Mouse (Mus musculus): ENCODE measurements at regions not wholly inside any gene's neighbourhood (a gene's known extent, or its start where the extent isn't known, plus 50 kb on each side); places are given as distances from the start of the nearest gene placed in this dataset.

GRCm38 (mm10) chr13:83872143-83872819 lies 349.8 kb upstream of the Tmem161b start:
- DNase-seq (ENCODE audit: low read depth in 1 of 2, low spot score in 2 of 2) = no peak
- H3K27me3 ChIP-seq (ENCODE audit: control insufficient read depth, insufficient read depth, low read length) = no peaks in the 10 kb centered on the region
- H3K4me3 ChIP-seq (ENCODE audit: extremely low read depth, insufficient read depth, insufficient read length) = no peak overlapping the region
- no peaks in the 10 kb centered on the region for H3K36me3 ChIP-seq (ENCODE audit: control insufficient read depth, insufficient read depth, low read length)
- 85% methylated on average over 3 of the region's 3 CpGs for WGBS
- TF ChIP-seq CTCF (IDR thresholded peaks at IDR 0.05; ENCODE audit: extremely low read depth, insufficient read depth, insufficient read length, insufficient replicate concordance) = no peak
- TF ChIP-seq POLR2A (IDR thresholded peaks at IDR 0.05; ENCODE audit: low read depth, low read length) = no peak
- no peaks in the 10 kb centered on the region for H3K4me1 ChIP-seq (ENCODE audit: control insufficient read depth, insufficient read depth, insufficient read length)
- H3K27ac ChIP-seq (ENCODE audit: insufficient read depth, low read length) = no peak overlapping the region

- H3K27me3 ChIP-seq (ENCODE audit: control insufficient read depth, insufficient read depth, low read length) = no peaks in the 10 kb centered on the region
- H3K4me3 ChIP-seq (ENCODE audit: extremely low read depth, insufficient read depth, insufficient read length) = no peak overlapping the region
- TF ChIP-seq POLR2A (IDR thresholded peaks at IDR 0.05; ENCODE audit: low read depth, low read length) = no peak
- no peak for TF ChIP-seq CTCF (IDR thresholded peaks at IDR 0.05; ENCODE audit: extremely low read depth, insufficient read depth, insufficient read length, insufficient replicate concordance)
- no peaks in the 10 kb centered on the region for H3K36me3 ChIP-seq (ENCODE audit: control insufficient read depth, insufficient read depth, low read length)
- DNase-seq (ENCODE audit: low read depth in 1 of 2, low spot score in 2 of 2) = no peak
- H3K27ac ChIP-seq (ENCODE audit: insufficient read depth, low read length) = no peak overlapping the region
- no peaks in the 10 kb centered on the region for H3K4me1 ChIP-seq (ENCODE audit: control insufficient read depth, insufficient read depth, insufficient read length)
- 78% methylated on average over 5 of the region's 5 CpGs for WGBS
These were observed 349.2 kb upstream of the Tmem161b start for GRCm38 (mm10) chr13:83872887-83873286.

GRCm38 (mm10) chr13:83879561-83879960 lies 342.5 kb upstream of the Tmem161b start:
- Histone ChIP-seq H3K4me1 (ENCODE audit: control insufficient read depth, insufficient read depth, insufficient read length) (no peaks in the 10 kb centered on the region), H3K27ac (ENCODE audit: insufficient read depth, low read length) (no peak overlapping the region), H3K36me3 (ENCODE audit: control insufficient read depth, insufficient read depth, low read length) (no peaks in the 10 kb centered on the region), H3K27me3 (ENCODE audit: control insufficient read depth, insufficient read depth, low read length) (no peaks in the 10 kb centered on the region), H3K4me3 (ENCODE audit: extremely low read depth, insufficient read depth, insufficient read length) (no peak overlapping the region)
- DNase-seq (ENCODE audit: low read depth in 1 of 2, low spot score in 2 of 2) = no peak
- TF ChIP-seq CTCF (IDR thresholded peaks at IDR 0.05; ENCODE audit: extremely low read depth, insufficient read depth, insufficient read length, insufficient replicate concordance) = no peak
- TF ChIP-seq POLR2A (IDR thresholded peaks at IDR 0.05; ENCODE audit: low read depth, low read length) = no peak
- 83% methylated on average over 2 of the region's 2 CpGs for WGBS

- TF ChIP-seq CTCF (IDR thresholded peaks at IDR 0.05; ENCODE audit: extremely low read depth, insufficient read depth, insufficient read length, insufficient replicate concordance) = no peak
- TF ChIP-seq POLR2A (IDR thresholded peaks at IDR 0.05; ENCODE audit: low read depth, low read length) = no peak
- no peaks in the 10 kb centered on the region for H3K4me1 ChIP-seq (ENCODE audit: control insufficient read depth, insufficient read depth, insufficient read length)
- DNase-seq (ENCODE audit: low read depth in 1 of 2, low spot score in 2 of 2) = no peak
- no peak overlapping the region for H3K4me3 ChIP-seq (ENCODE audit: extremely low read depth, insufficient read depth, insufficient read length)
- no peak overlapping the region for H3K27ac ChIP-seq (ENCODE audit: insufficient read depth, low read length)
- 95% methylated on average over 2 of the region's 2 CpGs for WGBS
- H3K27me3 ChIP-seq (ENCODE audit: control insufficient read depth, insufficient read depth, low read length) = no peaks in the 10 kb centered on the region
- no peaks in the 10 kb centered on the region for H3K36me3 ChIP-seq (ENCODE audit: control insufficient read depth, insufficient read depth, low read length)
These were observed 341.8 kb upstream of the Tmem161b start for GRCm38 (mm10) chr13:83880305-83880704.

- 93% methylated on average over 2 of the region's 2 CpGs for WGBS
- no peaks in the 10 kb centered on the region for H3K4me1 ChIP-seq (ENCODE audit: control insufficient read depth, insufficient read depth, insufficient read length)
- TF ChIP-seq CTCF (IDR thresholded peaks at IDR 0.05; ENCODE audit: extremely low read depth, insufficient read depth, insufficient read length, insufficient replicate concordance) (no peak), POLR2A (IDR thresholded peaks at IDR 0.05; ENCODE audit: low read depth, low read length) (no peak)
These were observed 341.3 kb upstream of the Tmem161b start for GRCm38 (mm10) chr13:83880772-83881171.

GRCm38 (mm10) chr13:83882839-83883238 lies 339.3 kb upstream of the Tmem161b start:
- Histone ChIP-seq H3K27me3 (ENCODE audit: control insufficient read depth, insufficient read depth, low read length) (no peaks in the 10 kb centered on the region), H3K36me3 (ENCODE audit: control insufficient read depth, insufficient read depth, low read length) (no peaks in the 10 kb centered on the region), H3K4me3 (ENCODE audit: extremely low read depth, insufficient read depth, insufficient read length) (no peak overlapping the region), H3K4me1 (ENCODE audit: control insufficient read depth, insufficient read depth, insufficient read length) (no peaks in the 10 kb centered on the region), H3K27ac (ENCODE audit: insufficient read depth, low read length) (no peak overlapping the region)
- 87% methylated on average over 1 of the region's 1 CpGs for WGBS
- TF ChIP-seq CTCF (IDR thresholded peaks at IDR 0.05; ENCODE audit: extremely low read depth, insufficient read depth, insufficient read length, insufficient replicate concordance) (no peak), POLR2A (IDR thresholded peaks at IDR 0.05; ENCODE audit: low read depth, low read length) (no peak)
- DNase-seq (ENCODE audit: low read depth in 1 of 2, low spot score in 2 of 2) = no peak

More at GRCm38 (mm10) chr13:83880772-83881171, 341.3 kb upstream of the Tmem161b start:
- DNase-seq (ENCODE audit: low read depth in 1 of 2, low spot score in 2 of 2) = no peak
- Histone ChIP-seq H3K4me3 (ENCODE audit: extremely low read depth, insufficient read depth, insufficient read length) (no peak overlapping the region), H3K27me3 (ENCODE audit: control insufficient read depth, insufficient read depth, low read length) (no peaks in the 10 kb centered on the region), H3K27ac (ENCODE audit: insufficient read depth, low read length) (no peak overlapping the region), H3K36me3 (ENCODE audit: control insufficient read depth, insufficient read depth, low read length) (no peaks in the 10 kb centered on the region)

- no peak for TF ChIP-seq CTCF (IDR thresholded peaks at IDR 0.05; ENCODE audit: extremely low read depth, insufficient read depth, insufficient read length, insufficient replicate concordance)
- no peak for TF ChIP-seq POLR2A (IDR thresholded peaks at IDR 0.05; ENCODE audit: low read depth, low read length)
- H3K36me3 ChIP-seq (ENCODE audit: control insufficient read depth, insufficient read depth, low read length) = no peaks in the 10 kb centered on the region
- no peaks in the 10 kb centered on the region for H3K4me1 ChIP-seq (ENCODE audit: control insufficient read depth, insufficient read depth, insufficient read length)
- no peak overlapping the region for H3K27ac ChIP-seq (ENCODE audit: insufficient read depth, low read length)
- DNase-seq (ENCODE audit: low read depth in 1 of 2, low spot score in 2 of 2) = no peak
- H3K27me3 ChIP-seq (ENCODE audit: control insufficient read depth, insufficient read depth, low read length) = no peaks in the 10 kb centered on the region
- 86% methylated on average over 4 of the region's 4 CpGs for WGBS
- H3K4me3 ChIP-seq (ENCODE audit: extremely low read depth, insufficient read depth, insufficient read length) = no peak overlapping the region
These were observed 338.3 kb upstream of the Tmem161b start for GRCm38 (mm10) chr13:83883821-83884220.
